Mouse (Mus musculus) cerebellum, postnatal 10 days (tissue): ENCODE data around the gene Rnf187.

Experiments
- DNase-seq, 2 experiments: peaks; one replicate each; pipeline ENCODE4 v3.0.0; 2021; ENCODE audit warnings: mixed read lengths in 2 of 2

Gene Rnf187

DNA sequence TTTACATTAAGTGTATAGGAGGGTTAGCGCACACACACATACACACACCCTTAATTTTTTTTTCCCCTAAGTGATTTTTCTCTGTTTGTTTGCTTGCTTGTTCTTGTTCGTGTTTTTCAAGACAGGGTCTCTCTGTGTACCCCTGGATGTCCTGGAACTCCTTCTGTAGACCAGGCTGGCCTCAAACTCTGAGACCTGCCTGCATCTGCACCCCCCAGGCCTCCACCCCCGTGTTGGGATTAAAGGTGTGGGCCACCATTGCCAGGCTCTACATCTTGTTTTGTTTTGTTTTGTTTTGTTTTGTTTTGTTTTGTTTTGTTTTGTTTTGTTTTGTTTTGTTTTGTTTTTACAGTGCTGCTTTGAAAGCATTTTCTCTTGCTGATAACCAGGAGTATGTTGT lies 8.6 kb upstream of the Rnf187 start:
- DNase-seq = peak in 1 of 2 experiments; percentile 51

GRCm38 (mm10) chr11:58944136-58944535 lies 5.4 kb upstream of the Rnf187 start:
- no peak for DNase-seq

- DNase-seq = no peak
These were observed 348 bp upstream of the Rnf187 start for GRCm38 (mm10) chr11:58939088-58939439.

- peak; percentile 57 to 58 for DNase-seq
These were observed 807 bp downstream of the Rnf187 start for GRCm38 (mm10) chr11:58937909-58938308.

DNA sequence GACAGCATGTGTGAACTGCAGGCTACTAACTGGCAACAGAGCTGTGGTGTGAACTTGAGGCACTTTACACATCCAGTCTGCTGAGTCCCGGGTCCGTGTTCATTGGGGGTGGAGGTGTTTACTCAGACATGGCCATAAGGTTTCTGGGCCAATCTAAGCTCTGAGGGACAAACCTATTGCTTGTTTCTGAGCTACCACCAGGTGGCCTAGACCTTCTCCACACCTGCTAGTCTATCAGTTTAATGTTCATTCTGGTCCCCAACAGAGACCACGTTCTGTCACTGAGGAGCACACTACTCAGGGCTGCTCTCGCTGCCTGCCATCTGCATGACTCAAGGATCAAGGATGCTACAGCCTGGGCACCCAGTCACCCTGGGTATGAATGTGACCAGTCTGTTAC lies 7.1 kb downstream of the Rnf187 start:
- DNase-seq = peak in 1 of 2 experiments; percentile 40

DNA sequence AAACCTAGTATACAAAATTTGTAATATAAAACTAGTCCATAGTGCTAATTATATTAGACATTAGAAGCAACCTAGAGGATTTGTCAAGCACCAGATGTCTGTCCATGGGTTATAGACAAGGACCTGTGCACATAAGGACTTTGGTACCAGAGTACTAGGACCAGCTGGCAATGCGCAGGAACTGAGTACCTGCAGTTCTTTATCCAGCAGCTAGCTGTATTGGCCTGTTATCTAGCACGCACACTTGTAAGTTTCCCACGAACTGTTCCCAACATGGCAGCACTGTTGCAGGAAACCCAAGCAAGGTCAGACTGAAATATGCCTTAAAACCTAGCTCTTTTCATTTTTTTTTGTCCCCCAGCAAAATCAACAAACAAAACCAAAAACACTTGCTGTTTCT lies 8.5 kb downstream of the Rnf187 start:
- DNase-seq = no peak

GRCm38 (mm10) chr11:58929641-58930040 lies 9.1 kb downstream of the Rnf187 start:
- DNase-seq = no peak

DNA sequence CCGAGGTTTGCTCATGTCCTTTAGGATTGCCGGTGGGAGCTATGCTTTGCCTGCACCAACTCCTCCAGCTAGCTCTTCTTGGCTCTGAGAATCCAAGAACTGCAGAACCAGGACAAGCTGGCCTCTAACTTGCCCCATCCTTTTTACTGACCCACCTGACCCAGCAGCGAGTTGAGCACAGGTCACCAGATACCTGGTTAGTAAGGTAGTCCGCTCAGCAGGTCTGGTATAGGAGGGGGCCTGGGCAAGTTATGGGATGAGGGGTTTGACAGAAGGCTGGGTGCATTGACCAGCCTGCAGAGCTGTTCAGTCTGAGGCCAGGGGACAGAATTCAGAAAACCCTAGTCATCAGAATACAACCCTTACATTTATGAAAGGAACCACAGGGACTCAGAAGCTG lies 9.7 kb downstream of the Rnf187 start:
- DNase-seq = no peak

- DNase-seq = peak; percentile 79 to 84
These were observed 10.7 kb downstream of the Rnf187 start for GRCm38 (mm10) chr11:58927790-58928651.

DNA sequence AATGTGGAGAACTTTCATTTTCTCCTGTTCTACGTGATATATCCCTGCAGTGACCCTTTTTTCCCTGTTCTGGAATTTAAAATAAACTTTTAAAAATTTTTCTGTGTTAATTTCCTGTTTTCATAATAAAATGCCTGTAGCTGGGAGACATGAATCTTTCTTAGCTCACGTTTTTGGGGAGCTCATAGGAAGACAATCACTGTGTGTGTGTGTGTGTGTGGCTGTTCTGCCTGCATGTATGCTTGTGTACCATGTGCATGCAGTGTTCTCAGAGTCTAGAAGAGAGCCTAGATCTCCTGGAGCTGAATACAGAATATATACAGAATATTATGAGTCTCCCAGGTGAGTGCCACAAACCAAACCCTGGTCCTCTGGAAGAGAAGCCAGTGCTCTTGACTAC lies 11.7 kb downstream of the Rnf187 start:
- no peak for DNase-seq

DNA sequence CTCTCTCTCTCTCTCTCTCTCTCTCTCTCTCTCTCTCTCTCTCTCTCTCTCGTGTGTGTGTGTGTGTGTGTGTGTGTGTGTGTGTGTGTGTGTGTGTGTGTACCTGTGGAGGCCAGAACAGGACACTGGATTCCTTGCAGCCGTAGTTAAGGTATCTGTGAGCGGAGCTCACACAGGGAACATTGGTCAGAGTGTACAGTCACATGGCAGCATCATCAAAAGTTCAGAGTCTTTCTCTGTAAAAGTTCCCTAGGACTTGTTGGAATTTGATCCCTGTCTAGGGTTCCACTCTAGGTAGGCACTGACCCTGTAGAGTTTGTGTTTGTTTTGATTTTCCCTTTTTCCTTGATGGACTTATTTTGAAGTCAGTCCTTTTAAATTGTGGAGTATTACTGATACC lies 12.1 kb downstream of the Rnf187 start:
- DNase-seq = no peak

DNA sequence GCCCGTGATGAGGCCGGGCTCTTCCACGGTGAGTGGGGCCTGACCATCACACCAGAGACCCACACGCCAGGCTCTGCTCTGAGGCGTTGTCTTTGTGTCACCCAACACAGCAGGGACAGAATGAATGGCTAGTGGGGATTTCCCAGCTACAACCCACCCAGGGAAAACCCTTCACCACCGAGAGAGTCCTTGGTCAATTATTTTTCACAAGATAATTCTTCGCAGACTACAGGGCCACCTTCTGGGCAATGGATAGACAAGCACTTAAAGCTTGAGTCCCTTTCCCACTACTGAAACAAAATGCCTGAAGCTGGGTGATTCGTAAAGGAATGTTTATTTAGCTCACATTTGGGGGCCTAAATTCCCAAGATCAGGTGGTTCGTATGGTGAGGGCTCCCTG lies 16.3 kb downstream of the Rnf187 start:
- no peak for DNase-seq

- DNase-seq = no peak
These were observed 20.0 kb downstream of the Rnf187 start for GRCm38 (mm10) chr11:58918759-58919158.

- DNase-seq = no peak
These were observed 20.9 kb downstream of the Rnf187 start, which contains the start of gene Btnl10 for GRCm38 (mm10) chr11:58917745-58918366. Gene Btnl10 (plus strand): TSS chr11:58917908.

- peak; percentile 63 to 70 for DNase-seq
These were observed 21.6 kb downstream of the Rnf187 start for GRCm38 (mm10) chr11:58916879-58917744.

GRCm38 (mm10) chr11:58914461-58915028 lies 24.2 kb downstream of the Rnf187 start:
- peak; percentile 55 to 74 for DNase-seq

GRCm38 (mm10) chr11:58913776-58914175 lies 24.9 kb downstream of the Rnf187 start:
- DNase-seq = no peak

GRCm38 (mm10) chr11:58904838-58905237 lies 33.9 kb downstream of the Rnf187 start:
- peak; percentile 26 to 43 for DNase-seq

DNA sequence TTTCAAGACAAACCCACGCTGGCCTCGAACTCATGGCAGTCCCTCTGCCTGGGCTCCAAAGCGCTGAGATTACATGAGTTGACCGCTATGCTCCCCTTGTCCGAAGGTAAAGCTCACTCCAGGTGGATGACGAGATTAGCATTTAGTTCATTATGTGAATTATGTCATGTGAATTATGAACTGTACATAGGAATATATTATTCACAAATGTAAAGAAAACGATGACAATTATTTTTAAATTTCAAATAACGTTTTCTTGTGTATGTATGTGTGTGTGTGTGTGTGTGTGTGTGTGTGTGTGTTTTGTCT lies 34.4 kb downstream of the Rnf187 start:
- no peak for DNase-seq

GRCm38 (mm10) chr11:58903511-58904409 lies 35.0 kb downstream of the Rnf187 start, which contains the start of gene Zfp39:
Gene Zfp39 (minus strand): TSS chr11:58904225.
- DNase-seq = peak; percentile 98 to 99

- no peak for DNase-seq
These were observed 37.6 kb downstream of the Rnf187 start for GRCm38 (mm10) chr11:58901080-58901479.

DNA sequence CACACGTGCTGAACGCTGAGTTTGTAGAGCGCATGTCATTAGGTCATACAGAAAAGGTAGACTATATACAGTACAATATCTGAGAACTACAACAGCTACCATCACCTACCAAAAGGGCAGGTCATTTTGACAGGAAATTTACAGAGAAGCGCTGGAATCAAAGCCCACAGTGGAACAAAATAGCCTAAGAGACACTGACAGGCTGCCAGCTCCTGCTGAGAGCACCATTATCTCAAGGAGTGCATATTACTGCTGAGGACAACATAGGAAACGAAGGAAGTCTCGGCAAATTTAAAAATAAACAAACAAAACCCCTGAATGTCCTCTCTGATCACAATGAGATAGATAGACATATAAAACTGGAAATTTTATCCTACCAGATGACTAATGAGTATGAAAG lies 41.2 kb downstream of the Rnf187 start:
- no peak for DNase-seq
